Mouse (Mus musculus) adrenal gland, adult 8-10 months (tissue): ENCODE data around the gene Gm20388. TPM values are rescaled to one million over a fixed set of nuclear protein-coding genes. Genes with fewer than 3 reads are reported as not detected.

Experiments used
- DNase-seq: peaks from one replicate; pipeline ENCODE4 v3.0.0; 2022
- total RNA-seq, 4 experiments: library from RNA; stranded (reverse); gene quantifications; 2 replicates each; pipeline ENCODE4 v1.2.4; 2022

Gm20388 gene
- total RNA-seq, 4 experiments from 2014 or later, result 1.7 to 16.9 (median 5.8) TPM

DNA sequence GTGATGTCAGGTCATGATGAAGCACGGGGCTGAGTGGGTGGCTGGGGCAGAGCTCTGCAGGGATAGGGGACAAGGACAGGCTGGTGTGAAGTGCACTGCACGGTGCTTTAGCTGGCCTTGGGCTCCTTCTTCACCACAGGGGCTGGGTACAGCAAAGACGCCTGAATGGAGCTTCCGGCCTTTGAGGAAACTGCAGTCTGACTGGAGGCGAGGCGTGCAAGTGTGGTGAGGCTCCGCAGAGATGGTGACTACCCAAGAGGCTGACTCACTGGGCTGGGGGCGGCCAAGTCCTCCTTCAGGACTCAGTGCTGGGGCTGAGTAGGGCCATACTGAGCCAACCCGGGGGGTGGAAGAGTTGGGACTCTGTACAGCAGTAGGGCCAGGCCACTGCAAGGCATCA is 295.3 kb downstream of the Gm20388 start:
- DNase-seq, result no peak

- no peak for DNase-seq
These were observed 296.7 kb downstream of the Gm20388 start for GRCm38 (mm10) chr8:120207364-120207763.

- no peak for DNase-seq
These were observed 297.5 kb downstream of the Gm20388 start for GRCm38 (mm10) chr8:120208113-120208512.

DNA sequence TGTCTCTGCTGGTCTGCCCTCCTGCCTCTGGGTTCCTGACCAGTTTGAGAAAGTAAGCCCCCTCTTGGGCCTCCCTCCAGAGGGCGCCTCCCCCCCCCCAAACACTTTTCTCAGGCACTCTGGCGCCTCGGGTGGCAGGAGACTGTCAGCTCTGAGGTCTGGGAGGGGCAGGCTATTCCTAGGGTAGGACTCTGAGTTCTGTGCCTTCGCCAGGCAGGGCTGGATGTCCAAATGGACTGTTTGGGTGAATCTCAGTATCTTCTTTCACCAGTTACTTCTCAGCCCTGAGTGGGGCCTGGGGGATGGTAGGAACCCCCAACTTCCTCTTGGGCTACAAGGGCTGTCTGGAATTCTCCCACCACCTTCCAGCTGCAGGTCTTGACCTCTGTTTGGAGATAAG is 300.7 kb downstream of the Gm20388 start:
- DNase-seq, result no peak

DNA sequence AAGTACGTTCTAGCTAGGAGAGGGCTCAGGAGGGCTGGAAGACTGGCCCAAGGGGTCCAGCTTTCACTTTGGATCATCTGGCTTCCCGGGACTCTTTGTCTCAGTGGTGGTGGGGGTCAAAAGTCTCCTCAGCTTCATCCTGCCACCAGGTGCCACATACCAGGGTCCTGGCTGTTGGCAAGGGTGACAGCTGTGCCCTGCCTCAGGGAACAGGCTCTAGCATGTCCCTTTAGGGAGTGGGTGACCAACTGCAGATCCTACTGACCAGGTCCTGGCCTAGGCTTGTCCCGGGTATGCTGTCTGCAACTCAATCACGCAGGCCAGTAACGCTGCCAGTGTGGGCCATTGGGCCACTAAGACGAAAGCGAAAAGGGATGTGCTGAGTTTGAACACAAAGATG is 302.0 kb downstream of the Gm20388 start:
- DNase-seq, result no peak

DNA sequence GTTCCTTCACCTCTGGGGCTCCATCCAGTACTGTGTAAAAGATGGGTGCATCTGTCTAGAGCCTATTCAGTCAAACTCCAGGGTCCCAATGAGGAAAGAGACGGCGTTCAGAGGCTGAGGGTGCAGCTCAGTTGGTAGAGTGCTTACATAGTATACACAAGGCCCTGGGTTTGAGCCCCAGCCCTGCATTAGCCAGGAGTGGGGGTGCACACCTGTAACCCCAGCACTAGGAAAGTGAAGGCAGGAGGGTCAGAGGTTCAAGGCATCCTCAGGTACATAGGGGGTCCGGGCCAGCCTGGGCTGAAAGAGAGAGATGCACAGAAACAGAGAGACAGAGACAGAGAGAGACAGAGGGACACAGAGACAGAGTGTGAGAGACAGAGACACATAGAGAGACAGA is 302.6 kb downstream of the Gm20388 start:
- DNase-seq, result no peak

- DNase-seq, result no peak
These were observed 303.3 kb downstream of the Gm20388 start for GRCm38 (mm10) chr8:120213939-120214338.

DNA sequence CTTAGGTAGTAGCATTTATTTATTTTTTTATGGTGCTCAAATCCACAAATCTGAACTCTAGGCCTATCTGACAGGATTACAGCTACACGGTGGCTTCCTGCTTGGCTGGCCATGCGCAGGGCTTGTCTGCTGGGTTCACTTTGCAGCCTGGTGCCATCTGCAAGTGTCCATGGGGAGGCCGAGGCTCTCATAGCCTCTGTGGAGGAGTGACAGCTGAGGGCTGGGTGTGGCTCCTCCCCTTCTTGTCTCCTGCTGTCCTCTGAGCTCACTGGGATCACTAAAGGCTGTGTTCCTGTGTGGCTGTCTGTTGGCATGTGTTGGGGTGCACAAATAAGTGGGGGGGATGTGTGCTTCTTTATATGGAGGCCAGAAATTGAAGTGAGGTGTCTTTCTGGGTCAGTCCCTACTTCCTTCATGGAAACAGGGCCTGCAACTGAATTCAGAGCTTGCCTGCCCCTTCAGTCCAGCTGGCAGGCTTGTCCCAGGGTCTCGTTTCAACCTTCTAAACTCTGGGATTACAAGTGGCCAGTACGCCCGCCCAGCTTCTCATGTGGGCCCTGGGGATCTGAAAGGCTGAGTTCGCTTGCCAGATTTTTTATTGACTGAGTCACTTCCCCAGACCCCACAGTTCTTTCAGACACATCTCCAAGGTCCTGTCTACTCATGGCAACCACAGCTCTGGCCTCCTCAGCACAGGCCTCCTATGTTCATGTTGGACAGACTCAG is 304.9 kb downstream of the Gm20388 start:
- no peak for DNase-seq

- DNase-seq, result no peak
These were observed 306.5 kb downstream of the Gm20388 start for GRCm38 (mm10) chr8:120216855-120217830.

DNA sequence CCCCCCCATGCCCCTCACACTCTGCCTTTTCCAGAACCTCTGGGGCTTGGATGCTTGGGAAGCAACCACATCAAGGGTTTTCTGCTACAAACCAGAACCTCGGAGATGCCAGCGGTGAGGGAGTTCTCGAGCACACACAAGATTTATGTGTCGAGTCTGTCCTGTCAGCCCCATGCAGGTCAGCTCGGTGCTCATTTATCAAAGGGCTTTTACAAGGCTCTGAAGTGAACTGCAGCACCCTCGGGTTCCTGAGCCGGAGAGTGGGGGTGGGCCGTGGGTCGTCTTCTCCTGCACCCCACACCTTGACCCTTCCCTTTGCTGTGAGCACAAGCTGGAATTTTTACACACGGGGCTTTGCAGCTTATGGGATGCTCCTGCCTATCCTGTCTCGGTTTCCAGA is 311.9 kb downstream of the Gm20388 start:
- DNase-seq, result no peak

- no peak for DNase-seq
These were observed 314.1 kb downstream of the Gm20388 start for GRCm38 (mm10) chr8:120224521-120225420.

DNA sequence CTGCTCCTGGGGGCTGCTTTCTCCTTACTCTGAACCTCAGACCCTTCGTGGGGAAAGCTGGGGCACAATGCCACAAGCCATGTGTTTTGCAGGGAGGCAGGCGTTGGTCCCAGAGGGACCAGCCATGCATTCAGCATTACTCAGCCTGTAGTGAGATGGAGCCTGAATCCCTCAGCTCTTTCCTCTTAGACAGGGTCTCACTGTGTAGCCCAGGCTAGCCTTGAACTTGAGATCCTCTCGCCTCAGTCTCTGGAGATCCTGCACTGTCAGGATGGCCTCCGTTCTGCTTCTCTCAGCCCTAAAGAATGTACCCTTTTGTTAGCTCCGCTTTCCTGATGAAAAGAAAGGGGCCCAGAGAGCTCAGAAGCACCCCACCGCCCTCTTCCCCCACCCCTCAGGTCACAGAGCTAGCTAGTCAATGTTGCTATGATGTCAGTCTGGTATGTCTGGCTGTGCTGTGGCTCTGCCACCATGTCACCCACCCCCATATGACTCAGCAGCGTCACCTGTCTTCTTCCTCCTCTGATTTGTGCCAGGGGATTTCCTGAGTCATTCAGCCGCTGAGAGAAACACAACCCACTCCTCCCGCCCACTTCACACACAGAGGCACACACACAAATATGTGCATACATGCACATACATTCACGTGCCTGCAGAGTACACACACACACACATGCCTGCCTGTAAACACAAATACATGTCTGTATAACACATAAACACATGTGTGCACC is 314.9 kb downstream of the Gm20388 start:
- DNase-seq, result no peak

GRCm38 (mm10) chr8:120226700-120227577 is 316.3 kb downstream of the Gm20388 start:
- DNase-seq, result no peak

- no peak for DNase-seq
These were observed 316.9 kb downstream of the Gm20388 start for GRCm38 (mm10) chr8:120227578-120227876.

DNA sequence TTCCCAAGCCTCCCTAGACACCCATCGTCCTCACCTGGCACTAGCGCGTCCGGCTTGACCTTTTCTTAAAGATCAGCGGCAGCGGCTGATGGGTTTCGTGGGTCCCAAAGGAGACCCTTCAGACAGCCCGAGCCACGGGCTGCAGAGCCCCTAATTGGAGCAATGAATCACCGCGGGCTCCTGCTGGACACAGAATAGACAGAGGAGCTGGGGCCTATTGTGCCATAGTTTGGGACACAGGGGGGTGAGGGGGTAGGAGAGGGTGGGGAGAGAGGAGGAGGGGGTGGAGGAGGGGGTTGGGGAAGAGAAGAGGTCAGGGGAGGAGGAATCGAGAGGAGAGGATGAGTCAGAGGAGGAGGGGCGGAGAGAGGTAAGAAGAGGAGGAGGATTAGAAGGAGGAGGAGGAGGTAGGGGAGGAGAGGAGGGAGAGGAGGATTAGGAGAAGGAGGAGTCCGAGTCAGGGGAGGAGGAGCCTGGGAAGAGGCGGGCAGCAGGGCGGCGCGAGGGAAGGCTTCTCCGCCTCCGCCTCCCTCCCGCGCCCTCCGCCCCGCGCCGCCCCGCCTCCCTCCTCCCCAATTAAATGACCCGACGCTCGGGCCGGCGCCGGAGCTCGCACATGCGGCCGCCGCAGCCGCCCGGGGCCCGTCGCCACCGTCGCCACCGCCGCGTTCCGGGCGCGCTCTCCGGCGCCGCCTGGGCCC is 317.4 kb downstream of the Gm20388 start, which contains the start of gene Gse1:
TSS of gene Gse1 (plus strand) at position 566 of the 701 bp plus-strand sequence.
- DNase-seq, result peak; percentile 90

- no peak for DNase-seq
These were observed 318.3 kb downstream of the Gm20388 start for GRCm38 (mm10) chr8:120228781-120229573.

GRCm38 (mm10) chr8:120229574-120229916 is 318.9 kb downstream of the Gm20388 start:
- peak; percentile 72 for DNase-seq

GRCm38 (mm10) chr8:120230081-120230480 is 319.4 kb downstream of the Gm20388 start:
- DNase-seq, result no peak
